Mouse (Mus musculus) c-Kit-positive CD71-negative TER-119-negative erythroid progenitor cells, embryonic 14.5 days (primary cell): ENCODE data around the gene Celf2.
"Not testable (repeated sequence)": the region's sequence is repeated elsewhere in the genome, so short reads cannot be mapped to it uniquely, and the experiment has no call there.

Experiments
- DNase-seq: peaks from one replicate; pipeline ENCODE4 v3.0.0-alpha.2; 2013; ENCODE audit warnings: low read depth

Gene Celf2

DNA sequence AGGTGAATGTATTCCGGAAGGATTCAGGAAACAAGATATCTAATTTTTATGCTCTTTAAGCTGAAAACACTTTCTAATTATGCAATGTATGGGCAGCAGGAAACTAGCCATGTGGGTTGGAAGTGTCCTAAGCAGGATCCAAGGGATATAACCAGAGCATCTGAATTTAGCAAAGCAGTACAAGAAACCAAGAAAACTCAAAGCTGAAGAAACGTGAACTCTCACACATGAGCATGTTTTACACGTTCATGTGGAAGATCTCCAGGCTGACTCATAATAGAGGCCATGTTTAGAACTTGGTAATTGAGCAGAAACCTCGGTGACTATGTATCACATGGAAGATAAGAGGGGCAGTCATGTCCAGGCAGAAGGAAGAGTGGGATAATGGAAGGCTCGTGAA lies 120.1 kb downstream of the Celf2 start:
- no peak for DNase-seq

DNA sequence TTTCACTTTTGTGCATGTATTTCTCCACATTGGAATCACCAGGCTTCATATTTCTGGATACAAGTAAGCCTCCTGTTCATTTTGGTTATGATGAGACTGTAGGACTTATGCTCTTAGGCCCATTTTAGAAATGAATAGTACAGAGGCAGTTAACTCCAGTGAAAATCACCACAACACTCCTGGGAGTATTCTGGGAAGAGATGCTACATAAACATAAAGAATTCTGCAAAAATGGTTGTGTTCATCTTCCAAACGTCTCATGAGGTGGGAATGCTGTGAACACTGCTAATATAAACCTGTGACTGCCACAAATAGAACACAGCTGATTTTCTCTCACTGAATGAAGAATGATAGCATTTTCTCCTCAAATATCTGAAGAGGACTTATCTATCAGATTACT lies 130.6 kb downstream of the Celf2 start:
- no peak for DNase-seq

DNA sequence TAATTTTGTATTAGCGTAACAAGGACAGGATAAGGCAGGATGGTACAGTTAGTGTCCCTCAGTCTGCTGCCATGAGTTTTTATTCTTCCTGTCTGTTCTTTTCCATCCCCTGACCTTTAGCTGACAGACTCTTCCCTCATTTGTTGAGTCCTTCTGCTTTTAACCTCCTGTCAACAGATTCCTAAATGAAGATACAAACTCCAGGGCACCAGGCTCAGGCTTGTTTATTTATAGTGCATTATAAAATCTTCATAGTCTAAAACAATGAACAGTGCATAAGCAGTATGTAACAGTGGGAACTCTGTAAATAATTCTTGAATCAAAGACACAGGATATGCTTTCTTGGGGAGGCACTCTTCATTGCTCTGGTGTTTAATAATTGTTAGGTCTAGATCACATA lies 131.5 kb downstream of the Celf2 start:
- no peak for DNase-seq

DNA sequence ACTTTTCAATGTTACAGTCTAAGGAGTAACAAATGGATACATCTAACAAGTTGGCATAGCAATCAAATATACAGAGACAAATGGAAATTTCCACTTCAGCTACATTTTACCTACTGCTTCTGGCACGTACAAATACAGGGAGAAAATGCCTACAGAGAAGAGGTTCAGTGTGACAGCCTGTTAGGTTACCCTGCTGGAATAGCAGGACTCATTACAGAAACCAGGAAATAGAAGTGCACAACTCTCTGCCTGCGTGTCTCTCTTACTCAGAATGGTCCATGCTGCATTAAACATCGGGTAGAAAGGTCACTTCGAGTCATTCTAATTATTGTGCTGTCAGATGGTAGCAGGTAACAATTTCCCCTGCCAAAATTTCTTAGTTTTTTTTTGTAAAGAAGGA lies 141.6 kb downstream of the Celf2 start:
- no peak for DNase-seq

DNA sequence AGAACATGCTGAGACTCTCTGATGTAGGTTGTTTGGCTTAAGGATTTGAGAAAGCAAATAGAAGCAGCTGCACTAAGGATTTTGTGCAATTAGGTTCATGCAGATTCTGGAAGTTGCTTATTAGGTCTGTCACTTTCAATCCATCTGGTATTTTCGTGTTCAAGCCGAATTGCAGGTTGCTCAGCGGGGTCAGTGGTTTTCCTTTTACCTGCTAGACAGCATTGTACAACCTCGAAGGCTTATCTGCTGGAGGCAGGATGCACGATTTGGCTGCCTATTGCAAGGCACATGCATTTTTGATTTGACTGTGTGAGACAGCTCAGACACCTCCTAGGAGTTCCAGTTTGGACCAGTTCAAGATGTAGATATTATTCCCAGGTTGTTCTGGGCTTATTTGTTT lies 149.8 kb downstream of the Celf2 start:
- no peak for DNase-seq

DNA sequence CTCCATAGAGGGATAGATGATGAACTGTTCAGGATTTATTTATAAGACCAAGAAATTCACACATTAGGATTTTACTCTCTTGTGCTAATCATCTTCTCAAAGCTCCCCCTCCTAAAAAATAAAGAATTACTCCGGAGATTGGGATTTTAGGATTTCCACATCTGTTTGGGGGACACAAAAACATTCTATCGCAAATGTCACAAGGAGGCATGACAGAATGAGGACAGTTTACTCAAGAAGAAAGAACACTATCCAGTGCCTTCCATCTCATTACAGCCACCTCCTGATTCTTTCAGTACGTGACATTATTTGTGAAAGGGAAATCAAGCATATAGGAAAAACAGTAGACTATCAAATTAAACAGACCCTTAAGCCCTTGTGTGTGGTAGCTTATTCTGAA lies 150.5 kb downstream of the Celf2 start:
- no peak for DNase-seq

DNA sequence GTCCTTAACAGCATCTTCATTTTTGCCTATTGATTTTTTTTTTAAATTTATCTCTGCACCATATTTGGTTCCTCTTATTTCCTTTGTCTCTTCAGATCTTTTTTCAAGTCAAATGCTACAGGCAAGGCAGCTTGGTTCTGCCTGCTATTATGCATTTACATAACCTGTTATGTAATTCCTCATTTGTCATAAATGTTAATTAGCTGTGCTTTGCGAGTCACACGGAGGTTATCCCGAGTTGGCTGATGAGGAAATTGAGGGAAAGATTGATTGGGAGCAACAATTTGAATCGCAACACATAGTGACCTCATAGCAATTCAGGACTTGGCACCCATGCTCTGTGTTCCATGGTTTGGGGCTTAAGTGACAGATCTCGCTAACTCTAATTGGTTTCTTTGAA lies 158.1 kb downstream of the Celf2 start:
- DNase-seq, result no peak

DNA sequence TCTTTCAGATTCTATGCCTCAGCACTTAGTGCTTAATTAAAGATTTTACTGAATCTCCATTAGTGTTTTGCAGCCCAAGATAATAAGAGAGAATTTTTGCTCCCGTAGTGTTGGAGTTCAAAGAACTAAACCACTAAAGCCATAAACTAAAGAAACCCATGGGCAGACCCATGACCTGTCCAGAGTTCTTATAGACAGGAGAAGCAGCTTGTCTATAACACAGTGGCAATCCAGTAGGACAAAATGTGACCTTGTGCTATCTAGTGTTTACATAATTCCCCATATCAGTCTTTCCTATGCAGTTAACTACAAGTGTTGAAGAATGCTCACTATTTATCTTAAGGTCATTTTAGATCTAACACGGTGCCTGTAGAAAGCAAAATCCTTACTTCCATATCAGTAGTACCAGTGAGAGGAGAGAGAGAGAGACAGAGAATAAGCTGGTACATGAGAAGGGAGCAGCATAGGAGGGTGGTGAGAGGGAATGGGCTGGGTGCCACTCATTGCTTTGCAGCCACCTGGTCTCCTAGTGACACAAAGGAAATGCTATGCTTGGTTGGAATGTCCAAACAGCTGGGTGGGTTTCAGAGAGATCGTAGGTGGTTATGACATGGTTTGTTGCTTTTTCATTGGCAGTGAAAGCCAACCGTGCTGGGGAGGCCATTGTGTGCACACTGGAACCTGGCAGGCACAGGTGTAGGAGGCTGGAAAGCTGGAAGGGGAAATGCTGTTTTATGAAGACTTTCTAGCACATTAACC lies 162.5 kb downstream of the Celf2 start:
- DNase-seq, result no peak

DNA sequence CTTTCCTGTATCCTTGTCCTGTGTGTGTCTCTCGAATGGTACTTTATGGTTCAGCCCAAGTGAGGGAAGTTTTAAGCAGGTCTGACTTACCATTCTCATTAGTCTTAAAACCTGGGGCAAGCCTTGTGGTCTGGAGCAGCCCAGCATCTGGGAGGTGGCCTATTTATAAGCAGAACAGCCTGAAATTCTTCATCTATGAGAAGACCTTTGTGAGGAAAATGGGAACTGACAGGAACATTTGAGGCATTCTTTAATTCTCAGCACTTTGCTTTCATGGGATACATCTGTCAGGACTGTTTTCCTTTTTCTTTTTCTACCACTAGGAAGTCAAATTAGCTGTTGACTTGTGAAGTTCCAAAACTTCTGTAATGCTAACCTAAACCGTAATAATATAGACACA lies 164.4 kb downstream of the Celf2 start:
- no peak for DNase-seq

DNA sequence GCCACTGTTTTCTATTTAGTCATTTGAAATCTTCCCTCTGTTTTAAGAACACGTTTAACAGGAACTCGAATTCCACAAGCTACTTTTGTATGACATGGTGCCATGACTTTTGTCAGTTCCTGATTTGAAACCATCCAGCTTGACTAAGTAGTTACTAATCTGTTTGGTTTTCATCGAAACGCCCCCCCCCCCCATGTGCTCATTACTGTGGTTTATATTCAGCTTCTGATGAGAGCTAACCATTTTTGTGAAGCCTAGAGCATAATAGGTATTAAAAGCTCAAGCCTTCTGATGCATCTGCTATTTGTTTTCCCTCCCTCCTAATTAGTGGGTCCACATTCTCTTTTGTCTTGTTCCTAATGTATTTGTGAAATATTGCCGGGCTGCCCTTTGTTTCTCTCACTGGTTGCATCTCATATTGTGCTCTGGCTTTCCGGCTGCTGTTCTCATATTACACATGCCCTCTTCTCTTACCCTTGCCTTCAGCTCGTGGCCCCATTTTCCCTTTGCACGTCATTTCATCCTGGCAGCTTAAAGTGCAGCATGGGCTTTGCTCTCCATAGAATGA lies 166.4 kb downstream of the Celf2 start:
- DNase-seq, result no peak

DNA sequence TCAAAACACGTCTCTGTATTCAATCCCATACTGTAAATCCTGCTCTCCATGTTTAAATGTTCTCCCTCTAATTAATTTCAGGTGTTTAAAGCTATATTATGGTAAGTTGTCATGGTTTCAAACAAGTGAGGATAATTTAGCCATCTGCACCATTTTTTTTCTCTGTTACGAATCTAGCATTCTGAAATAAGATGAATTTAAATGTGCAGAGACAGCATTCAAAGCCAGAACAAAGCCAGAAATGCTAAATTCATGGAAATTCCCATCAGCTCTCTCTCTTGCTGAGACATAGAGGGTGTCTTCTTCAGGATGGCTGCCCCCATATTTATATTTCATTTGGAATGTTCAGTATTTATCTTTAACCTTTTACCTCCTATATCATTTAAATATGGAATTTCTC lies 174.5 kb downstream of the Celf2 start:
- DNase-seq, result no peak

DNA sequence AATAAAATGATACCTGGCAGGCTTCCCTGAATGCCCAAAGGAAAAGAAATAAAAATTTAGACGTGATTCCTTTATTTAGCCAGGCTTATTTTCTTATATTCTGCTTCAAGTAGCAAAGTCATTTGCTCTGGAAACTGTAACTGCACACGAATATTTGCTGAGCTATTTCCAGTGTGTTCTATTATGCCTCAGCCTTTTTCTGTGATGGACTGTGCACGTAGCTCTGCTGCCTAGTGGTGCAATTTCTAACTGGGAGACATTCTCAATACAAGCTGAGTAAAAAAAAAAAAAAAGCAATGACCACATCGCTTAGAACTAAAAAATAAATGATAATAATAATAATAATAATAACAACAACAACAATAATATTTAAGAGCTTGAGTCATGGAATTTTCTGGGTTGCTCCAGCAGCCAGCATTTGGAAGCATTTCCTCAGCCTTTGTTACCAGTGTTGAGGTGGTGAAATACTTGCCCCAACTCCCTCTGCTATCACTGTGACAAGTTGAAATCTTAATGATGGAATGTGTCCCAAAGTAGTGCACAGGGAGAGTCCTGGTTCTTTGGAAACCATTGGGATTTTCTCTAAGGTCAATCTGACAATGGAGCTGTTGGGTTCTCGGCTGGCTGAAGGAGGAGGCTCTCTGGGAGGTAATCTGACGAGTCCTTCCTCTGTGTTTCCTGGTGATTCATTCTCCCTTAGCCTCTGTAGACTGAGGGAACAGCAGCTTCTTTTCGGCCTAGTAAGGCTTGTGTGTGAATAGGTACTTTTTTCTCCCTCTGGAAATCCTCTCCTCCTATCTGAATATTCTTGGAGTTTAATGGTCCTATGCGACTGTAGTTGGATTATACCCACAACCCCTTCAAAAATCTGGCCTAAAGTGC lies 181.1 kb downstream of the Celf2 start:
- no peak for DNase-seq

DNA sequence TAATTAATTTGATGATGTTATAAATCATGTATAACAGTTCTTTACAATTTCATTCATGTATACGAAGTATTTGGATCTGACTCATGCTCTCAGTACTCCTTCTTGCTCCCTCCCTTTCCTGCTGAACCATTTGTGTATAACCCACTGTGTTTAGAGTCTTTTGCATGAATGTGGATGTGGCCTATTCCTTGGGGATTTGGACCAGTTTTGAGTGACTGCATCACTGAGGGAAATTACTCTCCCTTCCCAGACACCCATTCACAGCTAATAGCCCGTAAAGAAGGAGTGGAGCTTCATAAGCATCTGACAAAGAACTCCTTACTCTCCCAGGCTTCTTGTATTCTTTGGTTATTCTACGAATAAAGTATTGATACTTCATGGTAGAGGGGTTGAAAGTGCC lies 189.6 kb downstream of the Celf2 start:
- DNase-seq, result no peak

DNA sequence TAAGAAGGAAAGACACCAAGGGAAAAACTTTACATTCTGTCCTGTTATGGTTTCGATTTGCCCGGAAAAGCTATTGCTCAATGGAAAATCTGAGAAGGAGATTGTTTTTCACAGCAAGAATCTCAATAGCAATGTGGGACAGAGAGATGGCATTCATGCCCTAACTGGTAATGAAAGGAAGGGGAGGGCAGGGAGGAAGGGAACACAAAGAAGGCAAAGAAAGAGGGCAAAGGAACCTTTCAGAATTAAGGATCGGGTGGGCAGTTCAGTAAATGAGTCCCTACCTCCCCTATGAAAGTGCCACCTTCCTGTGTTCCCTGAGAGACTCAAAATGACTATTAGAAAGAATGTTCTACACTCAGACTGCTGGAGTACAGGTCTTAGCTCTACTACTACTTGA lies 197.6 kb downstream of the Celf2 start:
- DNase-seq, result no peak

DNA sequence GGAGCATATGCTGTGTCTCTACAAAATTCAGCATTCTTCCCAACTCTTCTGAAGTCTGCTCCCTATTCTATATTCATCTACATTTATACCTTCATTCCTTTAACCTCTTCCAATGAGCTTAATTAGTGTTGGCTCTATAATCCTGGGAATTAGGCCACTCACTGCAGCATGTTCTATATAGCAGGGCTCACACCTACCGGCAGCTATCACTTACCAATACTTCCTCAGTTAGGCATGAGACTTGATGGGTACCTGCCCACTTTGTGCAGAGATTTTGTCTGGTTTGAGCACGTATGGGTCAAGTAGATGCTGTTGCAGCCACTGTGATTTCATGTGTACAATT lies 198.6 kb downstream of the Celf2 start:
- DNase-seq, result no peak

DNA sequence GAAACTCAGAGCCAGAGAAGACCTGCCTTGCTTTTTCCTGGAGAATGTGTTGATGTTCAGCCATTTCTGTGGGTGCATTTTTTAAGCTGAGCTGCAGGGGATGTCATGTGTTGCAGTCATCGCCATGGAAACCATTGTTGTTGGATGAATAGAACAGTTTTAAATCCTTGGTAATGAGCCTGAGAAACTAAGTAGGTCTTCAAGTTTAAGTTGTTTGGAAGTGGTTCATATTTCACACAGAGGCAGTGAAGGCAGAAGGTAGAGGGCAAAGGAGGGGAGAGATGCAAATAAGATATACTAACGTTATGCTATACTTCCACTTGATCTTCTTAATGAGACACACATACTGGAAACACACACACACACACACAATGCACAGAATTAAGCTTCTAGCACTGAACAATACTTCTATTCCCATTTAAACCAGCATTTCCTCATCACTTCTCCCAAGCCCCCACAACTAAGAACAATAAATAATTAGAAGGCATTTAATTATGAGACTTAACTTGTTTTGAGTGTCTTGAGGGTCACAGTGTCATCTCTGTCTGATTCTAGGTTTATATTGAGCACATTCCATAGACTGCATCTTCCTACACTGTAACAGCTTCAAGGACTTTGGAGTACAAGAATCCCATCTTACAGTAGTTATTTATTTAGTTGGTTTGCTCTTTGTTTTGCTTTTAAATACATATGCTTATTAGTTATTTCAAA lies 199.1 kb downstream of the Celf2 start:
- DNase-seq, result no peak

DNA sequence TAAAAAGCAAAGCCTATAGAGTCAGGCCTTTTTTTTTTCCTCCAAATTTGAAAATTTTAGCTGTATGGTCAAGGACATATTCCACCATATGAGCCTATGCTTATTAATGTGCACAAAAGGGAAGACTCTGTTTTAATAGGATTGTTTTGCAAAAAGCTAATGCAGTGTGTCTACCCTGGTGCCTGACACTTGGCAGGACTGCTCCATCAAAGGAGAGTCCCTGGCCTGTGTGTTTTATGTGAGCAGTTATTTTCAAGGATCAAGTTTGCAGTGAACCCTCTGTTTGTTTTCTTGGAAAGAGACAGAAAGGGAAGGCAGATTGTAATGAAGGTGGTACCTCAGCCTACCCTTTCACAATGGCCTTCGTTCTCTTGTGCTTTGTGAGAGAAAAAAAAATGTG lies 200.0 kb downstream of the Celf2 start:
- DNase-seq, result no peak

DNA sequence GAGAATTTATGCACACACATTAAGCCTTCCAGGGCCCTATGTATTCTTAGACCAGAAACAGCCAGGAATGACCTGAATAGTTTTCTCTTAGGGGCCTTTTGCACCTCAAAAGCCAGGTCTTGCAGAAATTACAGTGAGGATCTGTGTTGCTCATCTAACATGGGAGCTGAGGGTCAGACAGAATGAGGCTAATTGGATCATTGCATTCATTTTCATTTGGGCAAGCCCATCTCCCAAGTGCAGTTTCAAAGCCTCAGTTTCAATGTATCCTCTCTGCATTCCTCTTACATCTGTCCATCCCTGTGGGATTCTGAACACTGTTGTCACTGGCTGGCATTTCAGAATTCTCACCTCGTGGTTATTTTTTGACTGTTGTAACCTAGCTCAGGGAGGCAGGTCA lies 200.6 kb downstream of the Celf2 start:
- DNase-seq, result no peak

DNA sequence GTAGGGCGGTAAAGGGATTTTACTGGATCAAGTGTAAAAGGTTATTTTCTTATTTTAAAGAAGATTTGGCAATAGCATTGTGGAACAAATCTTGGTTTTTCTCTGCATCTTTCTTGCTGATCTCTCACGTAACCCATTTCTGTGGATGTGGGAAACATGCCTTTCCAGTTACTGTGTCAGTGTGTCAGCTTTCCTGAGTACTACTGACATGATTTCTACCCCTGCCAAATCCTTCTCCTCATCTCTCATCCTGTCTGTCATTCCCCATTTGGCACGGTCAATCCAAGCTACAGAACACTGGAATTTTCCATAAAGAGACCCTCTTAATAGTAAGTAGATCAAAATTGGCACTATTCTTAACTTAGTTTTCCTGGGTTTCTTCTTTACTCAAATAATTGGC lies 221.9 kb downstream of the Celf2 start:
- no peak for DNase-seq

DNA sequence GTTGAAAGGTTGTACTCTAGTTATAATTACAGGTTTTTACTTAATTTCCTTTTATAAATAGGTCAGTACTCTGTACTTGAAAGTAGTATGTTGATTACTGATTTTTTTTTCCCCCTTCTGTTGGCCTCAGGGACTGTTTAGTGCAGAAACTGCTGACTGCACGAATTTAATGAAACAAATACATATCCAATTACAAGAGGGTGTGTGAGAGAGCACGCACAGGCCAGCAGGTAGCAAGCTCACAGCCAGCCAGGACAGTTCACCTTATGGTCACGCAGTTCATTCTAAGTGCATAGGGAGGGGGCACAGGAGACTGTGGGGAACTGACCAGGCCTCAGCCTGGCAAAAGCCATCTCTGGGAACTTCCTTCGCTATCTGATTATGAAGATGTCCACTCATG lies 236.1 kb downstream of the Celf2 start:
- no peak for DNase-seq

DNA sequence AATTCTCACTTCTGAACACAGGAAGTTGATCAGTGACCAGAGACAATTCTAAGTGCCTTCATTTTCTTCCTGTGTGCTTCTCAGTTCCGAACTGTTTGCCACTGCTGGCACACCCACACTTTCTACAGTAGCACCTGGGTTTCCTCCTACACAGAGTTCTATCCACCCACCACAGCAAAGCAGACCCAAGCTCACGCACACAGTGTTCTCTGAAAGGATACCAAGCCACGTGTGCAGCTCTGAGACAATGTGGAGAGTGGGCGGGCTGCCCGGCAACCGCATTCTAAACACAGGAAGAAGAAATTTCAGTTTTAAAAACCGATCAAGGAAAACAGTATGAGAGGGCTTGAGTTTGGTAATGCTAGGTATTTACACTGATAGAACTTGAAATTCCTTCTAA lies 239.3 kb downstream of the Celf2 start:
- no peak for DNase-seq

DNA sequence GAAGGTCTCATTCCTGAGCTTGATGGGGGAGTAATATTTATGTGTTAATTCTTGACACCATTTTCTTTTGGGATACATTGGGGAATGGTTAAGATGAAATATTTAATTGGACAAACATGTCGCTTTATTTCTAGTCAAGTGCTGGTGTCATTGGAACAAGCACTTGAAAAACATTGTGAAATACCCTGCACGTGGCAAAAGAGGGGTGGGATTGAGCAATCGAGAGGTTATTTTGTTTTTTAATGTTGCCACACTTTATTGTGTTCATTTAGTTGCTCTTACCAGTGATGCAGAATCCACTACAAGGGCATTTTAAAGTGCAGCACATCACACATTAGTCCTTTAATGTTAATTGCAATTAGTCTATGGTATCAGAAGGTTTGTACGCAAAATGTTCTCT lies 242.2 kb downstream of the Celf2 start:
- no peak for DNase-seq

DNA sequence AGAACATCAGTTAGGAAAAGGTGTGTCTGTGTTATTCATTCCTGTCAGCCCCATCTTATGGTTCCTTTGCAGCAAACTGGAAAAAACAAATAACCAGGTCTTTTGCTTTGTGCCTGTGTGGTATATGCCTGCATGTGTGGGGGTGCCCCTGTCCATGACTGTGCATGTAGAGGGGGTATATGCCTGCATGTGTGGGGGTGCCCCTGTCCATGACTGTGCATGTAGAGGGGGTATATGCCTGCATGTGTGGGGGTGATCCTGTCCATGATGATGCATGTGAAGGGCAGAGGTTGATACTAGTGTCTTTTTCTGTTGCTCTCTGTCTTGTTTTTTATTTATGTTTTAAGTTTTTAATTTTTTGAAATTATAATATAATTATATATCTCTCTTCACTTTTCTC lies 246.7 kb downstream of the Celf2 start:
- not testable (repeated sequence) for DNase-seq
